Mouse (Mus musculus): ENCODE results near the gene Obp1a. TPM values are rescaled to one million over a fixed set of nuclear protein-coding genes. Genes with fewer than 3 reads are reported as not detected.

Gene Obp1a
- not detected for total RNA-seq (2021)
- long read RNA-seq, experiment 1 = 0 reads
- long read RNA-seq, experiment 2 = 0 reads

DNA sequence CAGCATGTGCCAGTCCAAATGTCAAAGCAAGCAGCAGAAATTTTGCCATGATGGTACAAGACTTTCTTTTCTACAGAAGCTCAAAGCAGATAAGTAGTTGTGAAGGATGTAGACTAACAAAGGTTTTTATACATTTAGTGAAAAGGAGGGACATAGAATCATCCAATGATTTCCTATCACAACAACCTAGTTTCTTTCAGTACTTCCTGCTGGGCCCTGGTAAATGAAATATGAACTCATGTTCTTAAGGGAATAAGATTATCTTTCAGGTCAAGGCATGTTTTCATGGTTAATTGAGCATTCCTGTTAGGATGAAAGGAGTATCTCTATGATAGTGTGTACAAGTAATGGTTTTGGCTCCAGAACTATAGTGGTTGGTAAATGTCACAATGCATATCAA, at the start of gene Obp1a:
TSS of gene Obp1a (minus strand) at position 101 of the 400 bp plus-strand sequence.
- DNase-seq = no peak

DNA sequence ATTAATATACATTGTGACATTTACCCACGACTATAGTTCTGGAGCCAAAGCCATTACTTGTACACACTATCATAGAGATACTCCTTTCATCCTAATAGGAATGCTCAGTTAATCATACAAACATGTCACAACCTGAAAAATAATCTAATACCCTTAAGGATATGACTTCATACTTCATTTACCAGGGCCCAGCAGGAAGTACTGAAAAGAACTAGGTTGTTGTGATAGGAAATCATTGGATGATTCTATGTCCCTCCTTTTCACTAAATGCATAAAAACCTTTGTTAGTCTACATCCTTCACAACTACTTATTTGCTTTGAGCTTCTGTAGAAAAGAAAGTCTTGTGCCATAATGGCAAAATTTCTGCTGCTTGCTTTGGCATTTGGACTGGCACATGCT, 34.0 kb upstream of the Obp1a start, which contains the start of gene Gm5938:
TSS of gene Gm5938 (plus strand) at position 301 of the 400 bp plus-strand sequence.
- no peak for DNase-seq

Other genes starting within 250 kb of the Obp1a start
- not detected for gene Pbsn, start 237.8 kb downstream of the Obp1a start, total RNA-seq (2021)
- not detected for gene Gm14744, start 226.6 kb downstream of the Obp1a start, total RNA-seq (2021)
- gene 5430402E10Rik, start 166.3 kb downstream of the Obp1a start, total RNA-seq (2021) = not detected
- not detected for gene Gm5938, start 34.1 kb upstream of the Obp1a start, total RNA-seq (2021)
- not detected for gene Obp1b, start 95.4 kb upstream of the Obp1a start, total RNA-seq (2021)
- gene Gm14743, start 154.5 kb upstream of the Obp1a start, total RNA-seq (2021) = not detected

Data from heart, adult 18-20 months (tissue).